Mouse (Mus musculus) liver, embryonic 15.5 days (tissue): ENCODE measurements around the gene Syngr1. TPM values are rescaled to one million over a fixed set of nuclear protein-coding genes. Genes with fewer than 3 reads are reported as not detected.

Experiments used
- ATAC-seq: fragments of 200-750 bp; cut with Nextera tagmentation; 2 replicates; pipeline ENCODE4 v1.8.0; 2017; ENCODE audit warnings: moderate number of reproducible peaks, mild to moderate bottlenecking, moderate library complexity; ENCODE audit not compliant: insufficient read depth
- H3K27ac ChIP-seq: fragments of 300-500 bp; sonication (generic); replicated peaks from 2 replicates; pipeline ENCODE4 v1.5.1; 2015; ENCODE audit warnings: mild to moderate bottlenecking, inconsistent platforms
- H3K27me3 ChIP-seq: fragments of 300-500 bp; sonication (generic); 2 replicates; pipeline ENCODE4 v1.6.1; 2015; ENCODE audit warnings: mild to moderate bottlenecking, inconsistent platforms
- H3K36me3 ChIP-seq: fragments of 300-500 bp; sonication (generic); replicated peaks from 2 replicates; pipeline ENCODE4 v1.6.1; 2015; ENCODE audit warnings: moderate library complexity, mild to moderate bottlenecking, inconsistent platforms
- H3K4me1 ChIP-seq: fragments of 300-500 bp; sonication (generic); replicated peaks from 2 replicates; pipeline ENCODE4 v1.6.1; 2015; ENCODE audit warnings: inconsistent platforms
- H3K4me2 ChIP-seq: fragments of 300-500 bp; sonication (generic); 2 replicates; pipeline ENCODE4 v1.6.1; 2015; ENCODE audit warnings: moderate library complexity, mild to moderate bottlenecking, inconsistent platforms
- H3K4me3 ChIP-seq: fragments of 300-500 bp; sonication (generic); replicated peaks from 2 replicates; pipeline ENCODE4 v1.5.1; 2015; ENCODE audit warnings: mild to moderate bottlenecking, inconsistent platforms
- H3K9ac ChIP-seq: fragments of 300-500 bp; sonication (generic); 2 replicates; pipeline ENCODE4 v1.6.1; 2015; ENCODE audit warnings: moderate library complexity, mild to moderate bottlenecking, inconsistent platforms
- H3K9me3 ChIP-seq: fragments of 300-500 bp; sonication (generic); replicated peaks from 2 replicates; pipeline ENCODE4 v1.6.1; 2016; ENCODE audit warnings: inconsistent platforms
- WGBS: fragments of 180-500 bp; shearing (Covaris S2); methylation state at CpG from one replicate; pipeline ENCODE4 v1.1.7; 2015; ENCODE audit warnings: mixed read lengths; ENCODE audit not compliant: insufficient replicate concordance; 5-methylcytosine and 5-hydroxymethylcytosine counted together
- polyA plus RNA-seq: library from polyadenylated mRNA; unstranded; fragments of >200 nt; fragmentation: Nextera tagmentation; extraction: Ambion mirVana; gene quantifications from 2 replicates; pipeline ENCODE4 v1.2.1, GENCODE M21; 2015

The Syngr1 gene
- polyA plus RNA-seq, 1 experiment from 2014 or later, result 12.7 TPM

GRCm38 (mm10) chr15:80100871-80101270, 9.7 kb downstream of the Syngr1 start:
- 70% methylated on average over 10 of the region's 10 CpGs for WGBS
- no peak overlapping the region for H3K4me2 ChIP-seq
- ATAC-seq, result no peak

GRCm38 (mm10) chr15:80101503-80101902, 10.4 kb downstream of the Syngr1 start:
- Histone ChIP-seq H3K27ac (no peak overlapping the region), H3K9me3 (no peaks in the 10 kb centered on the region), H3K9ac (no peak overlapping the region), H3K4me2 (no peak overlapping the region), H3K27me3 (peaks cover 14% of the 10 kb centered on the region; the same call in 1 of the 2 replicates), H3K4me1 (peaks cover 65% of the 10 kb centered on the region), H3K36me3 (no peaks in the 10 kb centered on the region), H3K4me3 (no peak overlapping the region)
- no peak for ATAC-seq
- 74% methylated on average over 6 of the region's 6 CpGs for WGBS

More at GRCm38 (mm10) chr15:80100871-80101270, 9.7 kb downstream of the Syngr1 start:
- H3K4me3 ChIP-seq, result no peak overlapping the region
- no peak overlapping the region for H3K27ac ChIP-seq
- peaks cover 14% of the 10 kb centered on the region; the same call in 1 of the 2 replicates for H3K27me3 ChIP-seq
- H3K4me1 ChIP-seq, result peaks cover 71% of the 10 kb centered on the region
- no peaks in the 10 kb centered on the region for H3K9me3 ChIP-seq
- H3K36me3 ChIP-seq, result no peaks in the 10 kb centered on the region
- H3K9ac ChIP-seq, result no peak overlapping the region

GRCm38 (mm10) chr15:80102495-80102894, 11.4 kb downstream of the Syngr1 start:
- no peak for ATAC-seq

GRCm38 (mm10) chr15:80105490-80106410, 14.6 kb downstream of the Syngr1 start:
- Histone ChIP-seq H3K27ac (peak overlapping the region; percentile 69), H3K9me3 (no peaks in the 10 kb centered on the region), H3K36me3 (no peaks in the 10 kb centered on the region), H3K4me1 (peaks cover 27% of the 10 kb centered on the region), H3K4me2 (peak overlapping the region; percentile 23; the same call in 1 of the 2 replicates), H3K9ac (no peak overlapping the region; the same call in 1 of the 2 replicates), H3K4me3 (no peak overlapping the region), H3K27me3 (peaks cover 10% of the 10 kb centered on the region; the same call in 1 of the 2 replicates)
- 0 out of 2 replicates have a peak, but pooled peaks have one; percentile 40 for ATAC-seq
- 49% methylated on average over 12 of the region's 12 CpGs for WGBS

More at GRCm38 (mm10) chr15:80102495-80102894, 11.4 kb downstream of the Syngr1 start:
- Histone ChIP-seq H3K4me2 (no peak overlapping the region), H3K4me1 (peaks cover 55% of the 10 kb centered on the region), H3K36me3 (no peaks in the 10 kb centered on the region), H3K9ac (no peak overlapping the region), H3K27me3 (peaks cover 14% of the 10 kb centered on the region; the same call in 1 of the 2 replicates), H3K27ac (no peak overlapping the region), H3K9me3 (no peaks in the 10 kb centered on the region), H3K4me3 (no peak overlapping the region)
- 57% methylated on average over 6 of the region's 6 CpGs for WGBS

- no peak overlapping the region for H3K4me3 ChIP-seq
- H3K27ac ChIP-seq, result no peak overlapping the region
- no peak overlapping the region for H3K4me2 ChIP-seq
- H3K9me3 ChIP-seq, result no peaks in the 10 kb centered on the region
- no peaks in the 10 kb centered on the region for H3K27me3 ChIP-seq
- 83% methylated on average over 8 of the region's 8 CpGs for WGBS
- H3K4me1 ChIP-seq, result peaks cover 25% of the 10 kb centered on the region
- H3K9ac ChIP-seq, result no peak overlapping the region
- no peaks in the 10 kb centered on the region for H3K36me3 ChIP-seq
- ATAC-seq, result no peak
Measured at GRCm38 (mm10) chr15:80107143-80107542, 16.0 kb downstream of the Syngr1 start.

- peaks cover 20% of the 10 kb centered on the region for H3K4me1 ChIP-seq
- no peak overlapping the region for H3K4me2 ChIP-seq
- H3K9ac ChIP-seq, result no peak overlapping the region
- H3K4me3 ChIP-seq, result no peak overlapping the region
- no peaks in the 10 kb centered on the region for H3K9me3 ChIP-seq
- no peaks in the 10 kb centered on the region for H3K27me3 ChIP-seq
- ATAC-seq, result no peak
- no peaks in the 10 kb centered on the region for H3K36me3 ChIP-seq
- no peak overlapping the region for H3K27ac ChIP-seq
- WGBS, result 82% methylated on average over 3 of the region's 3 CpGs
Measured at GRCm38 (mm10) chr15:80107575-80107974, 16.4 kb downstream of the Syngr1 start.

DNA sequence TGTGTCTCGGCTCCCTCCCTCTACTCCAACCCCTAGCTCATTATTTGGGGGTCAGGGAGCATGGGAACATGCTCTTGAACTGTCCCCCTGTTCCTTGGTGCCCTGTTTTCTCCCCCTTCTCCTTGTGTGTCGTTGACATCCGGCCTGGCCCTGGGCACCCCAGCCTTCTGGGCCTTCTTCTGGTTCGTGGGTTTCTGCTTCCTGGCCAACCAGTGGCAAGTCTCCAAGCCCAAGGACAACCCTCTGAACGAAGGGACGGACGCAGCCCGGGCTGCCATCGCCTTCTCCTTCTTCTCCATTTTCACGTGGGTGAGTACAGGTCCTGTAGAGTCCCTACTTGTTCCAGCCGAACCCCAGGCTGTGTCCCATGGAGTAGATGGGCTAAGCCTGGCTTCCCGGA, 20.3 kb downstream of the Syngr1 start:
- no peak overlapping the region for H3K4me3 ChIP-seq
- no peak for ATAC-seq
- no peaks in the 10 kb centered on the region for H3K27me3 ChIP-seq
- peaks cover 19% of the 10 kb centered on the region for H3K4me1 ChIP-seq
- WGBS, result 66% methylated on average over 12 of the region's 12 CpGs
- H3K4me2 ChIP-seq, result no peak overlapping the region
- H3K9me3 ChIP-seq, result no peaks in the 10 kb centered on the region
- H3K27ac ChIP-seq, result no peak overlapping the region
- H3K36me3 ChIP-seq, result no peaks in the 10 kb centered on the region
- H3K9ac ChIP-seq, result no peak overlapping the region

DNA sequence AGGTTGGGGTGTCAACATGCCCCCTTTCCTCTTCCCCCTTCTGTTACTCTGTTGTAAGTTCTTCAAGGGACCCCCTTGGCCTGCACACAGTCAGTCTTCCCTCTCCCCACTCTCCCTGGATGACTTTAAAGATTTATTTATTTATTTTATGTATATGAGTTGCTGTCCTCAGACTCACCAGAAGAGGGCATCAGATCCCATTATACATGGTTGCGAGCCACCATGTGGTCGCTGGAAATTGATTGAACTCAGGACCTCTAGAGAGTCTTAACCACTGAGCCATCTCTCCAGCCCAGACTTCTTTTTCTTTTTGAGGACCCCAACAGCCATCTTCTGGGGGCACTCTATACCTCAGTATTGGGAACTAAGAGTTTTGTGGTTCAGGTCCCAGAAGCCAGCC, 21.4 kb downstream of the Syngr1 start:
- Histone ChIP-seq H3K9ac (no peak overlapping the region), H3K9me3 (no peaks in the 10 kb centered on the region), H3K36me3 (no peaks in the 10 kb centered on the region), H3K4me1 (peaks cover 30% of the 10 kb centered on the region), H3K4me3 (no peak overlapping the region), H3K4me2 (no peak overlapping the region), H3K27ac (no peak overlapping the region), H3K27me3 (no peaks in the 10 kb centered on the region)
- no peak for ATAC-seq
- WGBS, result 44% methylated on average over 2 of the region's 2 CpGs

- WGBS, result 81% methylated on average over 7 of the region's 7 CpGs
- Histone ChIP-seq H3K4me2 (no peak overlapping the region), H3K9ac (no peak overlapping the region), H3K27ac (no peak overlapping the region), H3K36me3 (no peaks in the 10 kb centered on the region), H3K27me3 (no peaks in the 10 kb centered on the region), H3K4me1 (peaks cover 31% of the 10 kb centered on the region), H3K4me3 (no peak overlapping the region), H3K9me3 (no peaks in the 10 kb centered on the region)
- ATAC-seq, result no peak
Measured at GRCm38 (mm10) chr15:80114414-80114813, 23.3 kb downstream of the Syngr1 start.

GRCm38 (mm10) chr15:80115256-80115655, 24.1 kb downstream of the Syngr1 start:
- H3K4me2 ChIP-seq, result peak overlapping the region; percentile 32
- H3K9me3 ChIP-seq, result no peaks in the 10 kb centered on the region
- H3K4me1 ChIP-seq, result peaks cover 31% of the 10 kb centered on the region
- H3K27me3 ChIP-seq, result no peaks in the 10 kb centered on the region
- H3K4me3 ChIP-seq, result no peak overlapping the region
- no peak overlapping the region for H3K9ac ChIP-seq
- H3K27ac ChIP-seq, result no peak overlapping the region
- no peak for ATAC-seq
- 63% methylated on average over 5 of the region's 5 CpGs for WGBS
- no peaks in the 10 kb centered on the region for H3K36me3 ChIP-seq

DNA sequence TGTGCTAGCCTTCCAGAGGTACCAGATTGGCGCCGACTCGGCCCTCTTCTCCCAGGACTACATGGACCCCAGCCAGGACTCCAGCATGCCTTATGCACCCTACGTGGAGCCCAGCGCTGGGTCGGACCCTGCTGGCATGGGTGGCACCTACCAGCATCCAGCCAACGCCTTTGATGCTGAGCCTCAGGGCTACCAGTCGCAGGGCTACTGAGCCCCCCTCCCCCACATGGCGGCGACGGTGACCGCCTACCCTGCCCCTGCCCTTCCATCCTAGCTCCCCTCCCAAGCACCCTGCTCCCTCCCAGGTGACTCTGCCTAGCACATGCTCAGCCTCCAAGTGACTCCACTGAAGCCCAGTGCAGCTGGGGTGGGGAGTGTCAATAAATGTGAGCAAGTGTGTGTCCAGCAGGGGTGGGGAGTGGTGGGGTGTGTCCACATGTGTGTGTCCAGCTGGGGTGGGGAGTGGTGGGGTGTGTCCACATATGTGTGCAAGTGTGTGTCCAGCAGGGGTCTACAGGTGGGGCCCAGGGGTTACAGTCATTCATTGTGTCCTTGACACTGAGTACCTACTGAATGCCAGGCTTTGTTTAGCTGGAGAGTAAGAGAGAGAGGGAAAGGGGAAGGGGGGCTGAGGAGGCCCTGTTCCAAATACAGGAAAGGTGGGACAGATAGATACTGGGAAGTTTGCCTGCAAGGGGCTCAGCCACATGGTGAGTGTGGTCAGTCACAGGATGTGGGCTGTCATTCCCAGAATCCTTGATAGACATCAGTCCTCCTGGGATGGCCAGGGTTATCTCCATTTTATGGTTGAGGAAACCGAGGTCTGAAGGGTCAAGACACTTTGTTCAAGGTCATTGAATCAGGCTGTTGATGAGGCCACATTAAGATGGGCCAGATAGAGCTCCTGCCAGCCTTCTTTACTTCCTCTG, 25.0 kb downstream of the Syngr1 start:
- H3K9me3 ChIP-seq, result no peaks in the 10 kb centered on the region
- 59% methylated on average over 13 of the region's 13 CpGs for WGBS
- H3K9ac ChIP-seq, result no peak overlapping the region
- H3K4me3 ChIP-seq, result no peak overlapping the region
- no peaks in the 10 kb centered on the region for H3K36me3 ChIP-seq
- ATAC-seq, result no peak
- H3K4me1 ChIP-seq, result peaks cover 31% of the 10 kb centered on the region
- H3K27me3 ChIP-seq, result no peaks in the 10 kb centered on the region
- no peak overlapping the region for H3K27ac ChIP-seq
- H3K4me2 ChIP-seq, result peak overlapping the region; percentile 32
